Mouse (Mus musculus) neural tube, embryonic 13.5 days (tissue): Measurements from ENCODE around the gene Ccdc34. TPM values are rescaled to one million over a fixed set of nuclear protein-coding genes. Genes with fewer than 3 reads are reported as not detected.

ENCODE experiments used
- ATAC-seq: fragments of 200-750 bp; cut with Nextera tagmentation; 2 replicates; pipeline ENCODE4 v1.8.0; 2017; ENCODE audit warnings: low read depth, mild to moderate bottlenecking, moderate TSS enrichment, moderate library complexity
- H3K27ac ChIP-seq: fragments of 300-500 bp; sonication (generic); replicated peaks from 2 replicates; pipeline ENCODE4 v1.5.1; 2015; ENCODE audit warnings: moderate library complexity, mild to moderate bottlenecking, inconsistent platforms
- H3K27me3 ChIP-seq: fragments of 300-500 bp; sonication (generic); 2 replicates; pipeline ENCODE4 v1.6.1; 2015; ENCODE audit warnings: mild to moderate bottlenecking, inconsistent platforms
- H3K36me3 ChIP-seq: fragments of 300-500 bp; sonication (generic); 2 replicates; pipeline ENCODE4 v1.6.1; 2015; ENCODE audit warnings: mild to moderate bottlenecking, inconsistent platforms
- H3K4me1 ChIP-seq: fragments of 300-500 bp; sonication (generic); replicated peaks from 2 replicates; pipeline ENCODE4 v1.6.1; 2015; ENCODE audit warnings: inconsistent platforms
- H3K4me2 ChIP-seq: fragments of 300-500 bp; sonication (generic); 2 replicates; pipeline ENCODE4 v1.6.1; 2015; ENCODE audit warnings: inconsistent platforms, mild to moderate bottlenecking, moderate library complexity
- H3K4me3 ChIP-seq: fragments of 300-500 bp; sonication (generic); 2 replicates; pipeline ENCODE4 v1.5.1; 2015; ENCODE audit warnings: mild to moderate bottlenecking, inconsistent platforms
- H3K9ac ChIP-seq: fragments of 300-500 bp; sonication (generic); 2 replicates; pipeline ENCODE4 v1.6.1; 2015; ENCODE audit warnings: moderate library complexity, mild to moderate bottlenecking, inconsistent platforms
- H3K9me3 ChIP-seq: fragments of 300-500 bp; sonication (generic); 2 replicates; pipeline ENCODE4 v1.6.1; 2016; ENCODE audit warnings: inconsistent platforms
- WGBS: fragments of 180-500 bp; shearing (Covaris S2); methylation state at CpG from one replicate; pipeline ENCODE4 v1.1.7; 2015; 5-methylcytosine and 5-hydroxymethylcytosine counted together
- polyA plus RNA-seq: library from polyadenylated mRNA; unstranded; fragments of >200 nt; fragmentation: Nextera tagmentation; extraction: Ambion mirVana; gene quantifications from 2 replicates; pipeline ENCODE4 v1.2.1, GENCODE M21; 2015

Ccdc34 gene
- polyA plus RNA-seq, 1 experiment from 2014 or later, result 36.1 TPM

GRCm38 (mm10) chr2:110210508-110211496 lies 193.2 kb downstream of the Ccdc34 start:
- H3K4me1 ChIP-seq, result peaks cover 9% of the 10 kb centered on the region
- ATAC-seq, result peak; percentile 40; the same call in 1 of the 2 replicates
- no peak overlapping the region for H3K4me2 ChIP-seq
- 71% methylated on average over 8 of the region's 8 CpGs for WGBS
- no peaks in the 10 kb centered on the region for H3K36me3 ChIP-seq
- no peaks in the 10 kb centered on the region for H3K27me3 ChIP-seq
- no peak overlapping the region for H3K9ac ChIP-seq
- no peak overlapping the region for H3K4me3 ChIP-seq
- no peak overlapping the region for H3K27ac ChIP-seq
- no peaks in the 10 kb centered on the region for H3K9me3 ChIP-seq

- Histone ChIP-seq H3K27ac (no peak overlapping the region), H3K36me3 (no peaks in the 10 kb centered on the region), H3K4me3 (no peak overlapping the region), H3K4me1 (peaks cover 11% of the 10 kb centered on the region), H3K27me3 (no peaks in the 10 kb centered on the region), H3K9ac (no peak overlapping the region), H3K9me3 (no peaks in the 10 kb centered on the region), H3K4me2 (no peak overlapping the region)
- WGBS, result 85% methylated on average over 4 of the region's 4 CpGs
- ATAC-seq, result no peak
Observed at GRCm38 (mm10) chr2:110214278-110214677, 196.7 kb downstream of the Ccdc34 start.

GRCm38 (mm10) chr2:110214991-110215684 lies 197.5 kb downstream of the Ccdc34 start:
- WGBS, result 54% methylated on average over 9 of the region's 9 CpGs
- no peak overlapping the region for H3K27ac ChIP-seq
- no peaks in the 10 kb centered on the region for H3K36me3 ChIP-seq
- H3K9ac ChIP-seq, result no peak overlapping the region
- no peak overlapping the region for H3K4me2 ChIP-seq
- peaks cover 11% of the 10 kb centered on the region for H3K4me1 ChIP-seq
- H3K4me3 ChIP-seq, result no peak overlapping the region
- H3K27me3 ChIP-seq, result no peaks in the 10 kb centered on the region
- no peak for ATAC-seq
- H3K9me3 ChIP-seq, result no peaks in the 10 kb centered on the region

GRCm38 (mm10) chr2:110215685-110216058 lies 198.1 kb downstream of the Ccdc34 start:
- no peak overlapping the region for H3K27ac ChIP-seq
- no peaks in the 10 kb centered on the region for H3K27me3 ChIP-seq
- no peak overlapping the region for H3K9ac ChIP-seq
- H3K4me1 ChIP-seq, result peaks cover 11% of the 10 kb centered on the region
- 63% methylated on average over 3 of the region's 3 CpGs for WGBS
- no peaks in the 10 kb centered on the region for H3K36me3 ChIP-seq
- no peaks in the 10 kb centered on the region for H3K9me3 ChIP-seq
- no peak for ATAC-seq
- H3K4me2 ChIP-seq, result no peak overlapping the region
- H3K4me3 ChIP-seq, result no peak overlapping the region

- Histone ChIP-seq H3K36me3 (no peaks in the 10 kb centered on the region), H3K9me3 (no peaks in the 10 kb centered on the region), H3K27ac (no peak overlapping the region), H3K4me1 (peaks cover 5% of the 10 kb centered on the region), H3K4me2 (no peak overlapping the region), H3K27me3 (no peaks in the 10 kb centered on the region), H3K9ac (no peak overlapping the region), H3K4me3 (no peak overlapping the region)
- WGBS, result 90% methylated on average over 1 of the region's 1 CpGs
- ATAC-seq, result no peak
Observed at GRCm38 (mm10) chr2:110220492-110220891, 202.9 kb downstream of the Ccdc34 start.

GRCm38 (mm10) chr2:110222793-110223192 lies 205.2 kb downstream of the Ccdc34 start:
- Histone ChIP-seq H3K9ac (no peak overlapping the region), H3K4me1 (no peaks in the 10 kb centered on the region), H3K36me3 (no peaks in the 10 kb centered on the region), H3K27ac (no peak overlapping the region), H3K4me3 (no peak overlapping the region), H3K4me2 (no peak overlapping the region), H3K27me3 (no peaks in the 10 kb centered on the region), H3K9me3 (no peaks in the 10 kb centered on the region)
- WGBS, result 86% methylated on average over 2 of the region's 2 CpGs
- ATAC-seq, result no peak

Other genes starting within 250 kb of the Ccdc34 start
- 152 and 176 TPM in 2 replicates for gene Lin7c, start 127.0 kb upstream of the Ccdc34 start, polyA plus RNA-seq
- 10.7 and 11.3 TPM in 2 replicates for gene Lgr4, start 100.2 kb upstream of the Ccdc34 start, polyA plus RNA-seq